Mouse (Mus musculus) G1E (cell line): ENCODE results near the gene Med28. TPM values are rescaled to one million over a fixed set of nuclear protein-coding genes. Genes with fewer than 3 reads are reported as not detected.

Experiments used
- ATAC-seq: 2 replicates; pipeline ENCODE4 v1.8.0; 2016; ENCODE audit warnings: mild to moderate bottlenecking; ENCODE audit not compliant: insufficient number of reproducible peaks, poor library complexity, low FRiP score, severe bottlenecking; ENCODE audit errors: extremely low read depth
- DNase-seq: peaks from one replicate; pipeline ENCODE4 v3.0.0; 2012; ENCODE audit warnings: low spot score
- H3K27me3 ChIP-seq: 2 replicates; pipeline ENCODE4 v1.6.1; 2012; ENCODE audit warnings: mild to moderate bottlenecking, low read length, inconsistent platforms; ENCODE audit not compliant: insufficient read depth
- H3K36me3 ChIP-seq: replicated peaks from 2 replicates; pipeline ENCODE3; 2012; ENCODE audit warnings: mild to moderate bottlenecking, inconsistent platforms
- H3K4me1 ChIP-seq: 2 replicates; pipeline ENCODE4 v1.6.1; 2012; ENCODE audit warnings: low read depth, low read length, inconsistent platforms, mixed read lengths; ENCODE audit not compliant: insufficient read depth
- H3K4me3 ChIP-seq: 2 replicates; pipeline ENCODE4 v1.5.1; 2012; ENCODE audit warnings: low read depth, mild to moderate bottlenecking, inconsistent platforms, low read length, moderate library complexity, mixed read lengths
- H3K9me3 ChIP-seq: replicated peaks from 2 replicates; pipeline ENCODE4 v1.6.1; 2012; ENCODE audit warnings: inconsistent platforms
- CTCF ChIP-seq: IDR thresholded peaks from 2 replicates; pipeline ENCODE4 v1.5.1; 2012; ENCODE audit warnings: low read depth, low read length, inconsistent platforms, mixed read lengths
- GATA1 ChIP-seq: IDR thresholded peaks from 2 replicates; pipeline ENCODE4 v1.6.1; 2012; ENCODE audit warnings: borderline replicate concordance, low read length, inconsistent platforms, mixed read lengths
- GATA2 ChIP-seq: IDR thresholded peaks from 2 replicates; pipeline ENCODE4 v1.6.1; 2012; ENCODE audit warnings: low read depth, low read length, inconsistent platforms, borderline replicate concordance
- POLR2AphosphoS5 ChIP-seq: IDR thresholded peaks from 2 replicates; pipeline ENCODE4 v1.6.1; 2012; ENCODE audit warnings: low read depth, low read length, inconsistent platforms; ENCODE audit not compliant: insufficient replicate concordance
- TAL1 ChIP-seq: conservative IDR thresholded peaks from 2 replicates; pipeline ENCODE4 v1.6.1; 2012; ENCODE audit warnings: low read depth, low read length, inconsistent platforms, mixed read lengths
- polyA plus RNA-seq: library from polyadenylated mRNA; stranded (reverse); fragments of >175 nt; gene quantifications from 2 replicates; pipeline ENCODE4 v1.2.3, GENCODE M21; 2012
- total RNA-seq, 2 experiments: library from RNA; stranded (forward) in 1 of 2; stranded (reverse) in 1 of 2; fragments of 200-1000 nt in 1 of 2; fragments of >200 nt in 1 of 2; fragmentation: Nextera tagmentation in 1 of 2; gene quantifications; 2 replicates each; pipeline ENCODE4 v1.2.3; 2014 to 2017

Med28 gene
- total and polyA plus RNA-seq, 3 experiments, result 22.6 to 75.2 (median 49.2) TPM

GRCm38 (mm10) chr5:45565829-45566228, 45.8 kb downstream of the Med28 start:
- Histone ChIP-seq H3K4me1 (no peaks in the 10 kb centered on the region), H3K9me3 (no peaks in the 10 kb centered on the region), H3K4me3 (no peak overlapping the region), H3K36me3 (no peaks in the 10 kb centered on the region), H3K27me3 (peaks cover 6% of the 10 kb centered on the region; the same call in 1 of the 2 replicates)
- no peak for DNase-seq
- no peak for ATAC-seq
- TF ChIP-seq GATA2, result no peak
- TF ChIP-seq CTCF, result no peak
- no peak for TF ChIP-seq TAL1
- no peak for TF ChIP-seq GATA1
- TF ChIP-seq POLR2AphosphoS5, result no peak

- TF ChIP-seq GATA2, result no peak
- TF ChIP-seq CTCF, result no peak
- no peak for TF ChIP-seq GATA1
- TF ChIP-seq POLR2AphosphoS5, result no peak
- TF ChIP-seq TAL1, result no peak
These were observed 52.8 kb downstream of the Med28 start for GRCm38 (mm10) chr5:45572816-45573215.

GRCm38 (mm10) chr5:45576716-45577115, 56.7 kb downstream of the Med28 start:
- H3K27me3 ChIP-seq, result peaks cover 3% of the 10 kb centered on the region; the same call in 1 of the 2 replicates
- TF ChIP-seq GATA2 (no peak), GATA1 (no peak), POLR2AphosphoS5 (no peak), TAL1 (no peak), CTCF (no peak)
- no peaks in the 10 kb centered on the region for H3K4me1 ChIP-seq
- H3K9me3 ChIP-seq, result no peaks in the 10 kb centered on the region
- H3K4me3 ChIP-seq, result no peak overlapping the region
- no peaks in the 10 kb centered on the region for H3K36me3 ChIP-seq
- no peak for DNase-seq
- no peak for ATAC-seq

More at GRCm38 (mm10) chr5:45572816-45573215, 52.8 kb downstream of the Med28 start:
- peaks cover 3% of the 10 kb centered on the region; the same call in 1 of the 2 replicates for H3K27me3 ChIP-seq
- DNase-seq (no peak), ATAC-seq (no peak)
- no peaks in the 10 kb centered on the region for H3K36me3 ChIP-seq
- H3K4me1 ChIP-seq, result no peaks in the 10 kb centered on the region
- H3K9me3 ChIP-seq, result no peaks in the 10 kb centered on the region
- no peak overlapping the region for H3K4me3 ChIP-seq

GRCm38 (mm10) chr5:45577376-45577775, 57.3 kb downstream of the Med28 start:
- no peak for ATAC-seq

More at GRCm38 (mm10) chr5:45577376-45577775, 57.3 kb downstream of the Med28 start:
- H3K9me3 ChIP-seq, result no peaks in the 10 kb centered on the region
- DNase-seq, result no peak
- no peak overlapping the region for H3K4me3 ChIP-seq
- TF ChIP-seq TAL1 (no peak), POLR2AphosphoS5 (no peak), CTCF (no peak), GATA2 (no peak), GATA1 (no peak)
- H3K36me3 ChIP-seq, result no peaks in the 10 kb centered on the region
- H3K27me3 ChIP-seq, result peaks cover 3% of the 10 kb centered on the region; the same call in 1 of the 2 replicates
- no peaks in the 10 kb centered on the region for H3K4me1 ChIP-seq

Other genes with a start within 250 kb of the Med28 start
- gene Qdpr, start 70.0 kb upstream of the Med28 start, total RNA-seq (2014; fragmentation: Nextera tagmentation), result 28.9 and 29.9 TPM in 2 replicates
- 28.0 and 32.3 TPM in 2 replicates for gene Qdpr, start 70.0 kb upstream of the Med28 start, total RNA-seq (2017)
- 65.5 and 87.7 TPM in 2 replicates for gene Qdpr, start 70.0 kb upstream of the Med28 start, polyA plus RNA-seq
- gene Clrn2, start 66.5 kb upstream of the Med28 start, total RNA-seq (2014; fragmentation: Nextera tagmentation), result not detected in 2 replicates
- 0.33 TPM in 1 of 2 replicates, not detected in the other for gene Clrn2, start 66.5 kb upstream of the Med28 start, total RNA-seq (2017)
- not detected in 2 replicates for gene Clrn2, start 66.5 kb upstream of the Med28 start, polyA plus RNA-seq
- 49.6 and 60.0 TPM in 2 replicates for gene Lap3, start 26.9 kb upstream of the Med28 start, total RNA-seq (2014; fragmentation: Nextera tagmentation)
- 47.9 and 50.5 TPM in 2 replicates for gene Lap3, start 26.9 kb upstream of the Med28 start, total RNA-seq (2017)
- gene Lap3, start 26.9 kb upstream of the Med28 start, polyA plus RNA-seq, result 15.8 and 22.9 TPM in 2 replicates
- not detected in 2 replicates for gene Fam184b, start 119.4 kb downstream of the Med28 start, total RNA-seq (2014; fragmentation: Nextera tagmentation)
- 0.05 and 0.06 TPM in 2 replicates for gene Fam184b, start 119.4 kb downstream of the Med28 start, total RNA-seq (2017)
- gene Fam184b, start 119.4 kb downstream of the Med28 start, polyA plus RNA-seq, result not detected in 2 replicates
- gene Ncapg, start 149.7 kb downstream of the Med28 start, total RNA-seq (2014; fragmentation: Nextera tagmentation), result 129 and 155 TPM in 2 replicates
- 130 and 157 TPM in 2 replicates for gene Ncapg, start 149.7 kb downstream of the Med28 start, total RNA-seq (2017)
- gene Ncapg, start 149.7 kb downstream of the Med28 start, polyA plus RNA-seq, result 6.9 and 9.2 TPM in 2 replicates